Mouse (Mus musculus): Measurements from ENCODE around the gene Cxcr5. TPM values are rescaled to one million over a fixed set of nuclear protein-coding genes. Genes with fewer than 3 reads are reported as not detected.

The Cxcr5 gene
- polyA plus RNA-seq, 1 experiment from 2014 or later = not detected

DNA sequence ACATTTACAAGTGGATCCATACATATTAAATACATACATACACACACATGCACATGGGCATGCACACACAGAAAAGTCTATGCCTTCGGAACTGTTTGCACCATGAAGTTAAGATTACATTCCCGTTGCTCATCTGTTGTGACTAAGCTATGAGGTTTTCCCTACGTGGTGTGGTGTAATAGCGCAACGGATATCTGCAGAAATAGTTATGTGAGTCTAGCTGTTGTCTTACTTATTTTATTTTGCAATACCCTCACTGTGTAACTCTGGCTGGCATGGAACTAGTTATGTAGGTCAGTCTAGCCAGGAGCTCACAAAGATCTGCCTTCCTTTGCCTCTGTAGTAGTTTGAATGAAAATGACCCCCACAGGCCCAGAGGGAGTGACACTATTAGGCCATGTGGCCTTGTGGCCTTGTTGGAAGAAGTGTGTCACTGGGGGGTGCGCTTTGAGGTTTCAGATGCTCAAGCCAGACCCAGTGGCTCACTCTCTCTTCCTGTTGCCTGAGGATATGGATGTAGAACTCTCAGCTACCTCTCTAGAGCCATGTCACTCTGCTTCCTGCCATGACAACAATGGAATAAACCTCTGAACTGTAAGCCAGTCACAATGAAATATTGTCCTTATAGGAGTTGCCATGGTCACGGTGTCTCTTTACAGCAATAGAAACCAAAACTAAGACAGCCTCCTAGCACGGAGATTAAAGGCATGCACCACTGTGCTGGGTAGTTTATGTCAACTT lies 13.1 kb downstream of the Cxcr5 start:
- Histone ChIP-seq H3K4me3 (no peak overlapping the region), H3K4me1 (replicated peaks) (no peaks in the 10 kb centered on the region), H3K27me3 (ENCODE audit: insufficient read depth, poor library complexity, severe bottlenecking) (no peaks in the 10 kb centered on the region), H3K36me3 (no peaks in the 10 kb centered on the region), H3K27ac (no peak overlapping the region), H3K9me3 (no peaks in the 10 kb centered on the region)
- WGBS = 92% methylated on average over 8 of the region's 8 CpGs
- no peak for DNase-seq (ENCODE audit: low spot score)

GRCm38 (mm10) chr9:44544986-44545385 lies 16.7 kb downstream of the Cxcr5 start:
- 79% methylated on average over 3 of the region's 3 CpGs for WGBS
- DNase-seq (ENCODE audit: low spot score) = no peak
- Histone ChIP-seq H3K4me3 (no peak overlapping the region), H3K36me3 (no peaks in the 10 kb centered on the region), H3K4me1 (replicated peaks) (peaks cover 1% of the 10 kb centered on the region; the same call in 1 of the 2 replicates), H3K27ac (no peak overlapping the region), H3K9me3 (no peaks in the 10 kb centered on the region), H3K27me3 (ENCODE audit: insufficient read depth, poor library complexity, severe bottlenecking) (no peaks in the 10 kb centered on the region)

GRCm38 (mm10) chr9:44542364-44542763 lies 19.3 kb downstream of the Cxcr5 start:
- Histone ChIP-seq H3K36me3 (no peaks in the 10 kb centered on the region), H3K4me3 (no peak overlapping the region), H3K27me3 (ENCODE audit: insufficient read depth, poor library complexity, severe bottlenecking) (no peaks in the 10 kb centered on the region), H3K4me1 (replicated peaks) (peaks cover 16% of the 10 kb centered on the region), H3K9me3 (no peaks in the 10 kb centered on the region), H3K27ac (no peak overlapping the region)
- 82% methylated on average over 4 of the region's 4 CpGs for WGBS
- DNase-seq (ENCODE audit: low spot score) = no peak

- DNase-seq (ENCODE audit: low spot score) = no peak
- Histone ChIP-seq H3K27ac (no peak overlapping the region), H3K36me3 (no peaks in the 10 kb centered on the region), H3K4me1 (replicated peaks) (peaks cover 17% of the 10 kb centered on the region), H3K9me3 (no peaks in the 10 kb centered on the region), H3K27me3 (ENCODE audit: insufficient read depth, poor library complexity, severe bottlenecking) (no peaks in the 10 kb centered on the region), H3K4me3 (no peak overlapping the region)
- 88% methylated on average over 3 of the region's 3 CpGs for WGBS
Measured at GRCm38 (mm10) chr9:44540676-44541075, 21.0 kb downstream of the Cxcr5 start.

GRCm38 (mm10) chr9:44539816-44540421 lies 21.8 kb downstream of the Cxcr5 start:
- H3K36me3 ChIP-seq = no peaks in the 10 kb centered on the region
- peaks cover 17% of the 10 kb centered on the region for H3K4me1 ChIP-seq (replicated peaks)
- no peaks in the 10 kb centered on the region for H3K27me3 ChIP-seq (ENCODE audit: insufficient read depth, poor library complexity, severe bottlenecking)
- H3K4me3 ChIP-seq = no peak overlapping the region
- DNase-seq (ENCODE audit: low spot score) = no peak
- 54% methylated on average over 2 of the region's 2 CpGs for WGBS
- H3K9me3 ChIP-seq = no peaks in the 10 kb centered on the region
- no peak overlapping the region for H3K27ac ChIP-seq

GRCm38 (mm10) chr9:44537625-44538301 lies 23.9 kb downstream of the Cxcr5 start:
- DNase-seq (ENCODE audit: low spot score) = peak; percentile 12
- H3K4me3 ChIP-seq = no peak overlapping the region
- WGBS = 75% methylated on average over 19 of the region's 19 CpGs
- H3K27ac ChIP-seq = no peak overlapping the region
- H3K27me3 ChIP-seq (ENCODE audit: insufficient read depth, poor library complexity, severe bottlenecking) = no peaks in the 10 kb centered on the region
- no peaks in the 10 kb centered on the region for H3K9me3 ChIP-seq
- H3K4me1 ChIP-seq (replicated peaks) = peaks cover 17% of the 10 kb centered on the region
- H3K36me3 ChIP-seq = no peaks in the 10 kb centered on the region

DNA sequence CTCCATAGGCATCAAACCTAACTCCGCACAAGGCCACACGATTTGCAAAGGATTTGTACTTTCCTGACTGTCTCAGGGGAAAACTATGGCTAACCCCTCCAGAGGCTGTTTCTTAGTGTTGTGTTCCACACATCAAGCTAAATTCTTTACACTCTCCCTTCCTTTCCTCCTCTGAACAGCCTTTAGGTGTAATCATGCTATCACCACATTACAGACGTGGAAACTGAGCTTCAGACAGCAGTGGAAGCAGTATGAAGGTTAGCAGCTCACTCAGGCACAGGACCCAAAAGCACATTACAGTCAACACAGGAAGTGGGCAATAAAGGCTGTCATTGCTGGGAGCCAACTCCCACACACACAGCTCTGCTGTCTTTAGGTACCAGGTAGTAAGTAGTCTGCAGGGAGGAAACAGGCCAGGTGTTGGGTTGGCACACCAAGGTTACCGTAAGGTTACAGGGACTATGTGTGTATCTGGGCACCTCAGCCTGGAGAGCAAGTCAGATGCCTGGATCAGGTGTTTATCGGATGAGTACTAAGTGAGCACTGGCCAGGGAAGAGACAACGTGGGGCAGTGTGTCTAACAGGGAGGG lies 28.6 kb downstream of the Cxcr5 start:
- H3K4me3 ChIP-seq = no peak overlapping the region

GRCm38 (mm10) chr9:44528340-44528739 lies 33.3 kb downstream of the Cxcr5 start:
- WGBS = 86% methylated on average over 8 of the region's 8 CpGs

More for the DNA sequence above, 28.6 kb downstream of the Cxcr5 start:
- 89% methylated on average over 6 of the region's 6 CpGs for WGBS
- Histone ChIP-seq H3K27ac (no peak overlapping the region), H3K4me1 (replicated peaks) (peaks cover 8% of the 10 kb centered on the region; the same call in 1 of the 2 replicates), H3K27me3 (ENCODE audit: insufficient read depth, poor library complexity, severe bottlenecking) (no peaks in the 10 kb centered on the region), H3K9me3 (peaks cover 3% of the 10 kb centered on the region; the same call in 1 of the 2 replicates), H3K36me3 (no peaks in the 10 kb centered on the region)
- DNase-seq (ENCODE audit: low spot score) = no peak

DNA sequence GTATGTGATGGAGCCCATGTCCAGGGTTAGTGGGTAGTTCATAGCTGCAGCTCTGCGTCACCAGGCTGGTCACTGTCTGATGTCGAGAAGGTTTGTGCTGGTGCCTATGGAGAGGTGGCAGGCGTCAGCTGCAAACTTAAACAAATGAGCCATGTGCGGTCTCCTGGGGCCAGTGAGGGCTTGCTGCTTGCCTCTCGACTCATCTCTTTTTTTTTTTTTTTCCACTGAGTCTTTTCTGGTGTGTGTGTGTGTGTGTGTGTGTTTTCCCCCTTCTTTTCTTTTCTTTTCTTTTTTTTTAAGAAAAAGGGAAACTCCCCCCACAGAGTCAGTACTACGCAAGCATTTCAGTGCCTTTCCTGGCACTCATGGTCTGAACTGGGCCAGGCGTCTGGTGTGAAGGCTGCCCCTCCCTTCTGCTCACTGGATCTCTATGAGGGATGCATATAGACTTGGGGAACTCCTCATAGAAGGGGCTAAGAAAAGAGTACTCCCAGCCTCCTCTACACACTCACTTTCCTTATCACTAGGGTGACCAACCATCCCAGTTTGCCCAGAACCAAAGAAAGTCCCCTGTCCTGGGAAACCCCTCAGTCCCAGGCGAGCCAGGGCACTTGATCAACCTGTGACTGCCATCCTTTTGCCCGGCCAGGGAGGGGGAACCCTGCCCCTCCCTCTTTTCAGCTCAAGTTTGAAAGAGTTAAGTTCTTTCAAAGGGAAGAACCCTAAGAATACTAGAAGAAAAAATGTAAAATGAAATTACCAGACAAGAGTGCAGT lies 35.2 kb downstream of the Cxcr5 start:
- Histone ChIP-seq H3K4me1 (replicated peaks) (no peaks in the 10 kb centered on the region), H3K9me3 (peaks cover 2% of the 10 kb centered on the region; the same call in 1 of the 2 replicates), H3K4me3 (no peak overlapping the region), H3K27me3 (ENCODE audit: insufficient read depth, poor library complexity, severe bottlenecking) (no peaks in the 10 kb centered on the region), H3K36me3 (no peaks in the 10 kb centered on the region), H3K27ac (no peak overlapping the region)
- 65% methylated on average over 9 of the region's 9 CpGs for WGBS
- no peak for DNase-seq (ENCODE audit: low spot score)

More at GRCm38 (mm10) chr9:44528340-44528739, 33.3 kb downstream of the Cxcr5 start:
- H3K4me3 ChIP-seq = no peak overlapping the region
- H3K27ac ChIP-seq = no peak overlapping the region
- peaks cover 3% of the 10 kb centered on the region; the same call in 1 of the 2 replicates for H3K9me3 ChIP-seq
- H3K27me3 ChIP-seq (ENCODE audit: insufficient read depth, poor library complexity, severe bottlenecking) = no peaks in the 10 kb centered on the region
- H3K36me3 ChIP-seq = no peaks in the 10 kb centered on the region
- no peaks in the 10 kb centered on the region for H3K4me1 ChIP-seq (replicated peaks)
- no peak for DNase-seq (ENCODE audit: low spot score)

GRCm38 (mm10) chr9:44525589-44525988 lies 36.1 kb downstream of the Cxcr5 start:
- Histone ChIP-seq H3K4me3 (no peak overlapping the region), H3K27ac (no peak overlapping the region), H3K36me3 (no peaks in the 10 kb centered on the region), H3K27me3 (ENCODE audit: insufficient read depth, poor library complexity, severe bottlenecking) (no peaks in the 10 kb centered on the region), H3K4me1 (replicated peaks) (no peaks in the 10 kb centered on the region), H3K9me3 (no peaks in the 10 kb centered on the region)
- DNase-seq (ENCODE audit: low spot score) = no peak
- WGBS = 90% methylated on average over 8 of the region's 8 CpGs

GRCm38 (mm10) chr9:44525001-44525400 lies 36.7 kb downstream of the Cxcr5 start:
- Histone ChIP-seq H3K4me3 (no peak overlapping the region), H3K9me3 (no peaks in the 10 kb centered on the region), H3K4me1 (replicated peaks) (no peaks in the 10 kb centered on the region), H3K27me3 (ENCODE audit: insufficient read depth, poor library complexity, severe bottlenecking) (no peaks in the 10 kb centered on the region), H3K36me3 (no peaks in the 10 kb centered on the region), H3K27ac (no peak overlapping the region)
- WGBS = 83% methylated on average over 3 of the region's 3 CpGs
- DNase-seq (ENCODE audit: low spot score) = no peak

GRCm38 (mm10) chr9:44524235-44524826 lies 37.3 kb downstream of the Cxcr5 start:
- H3K36me3 ChIP-seq = no peaks in the 10 kb centered on the region
- H3K9me3 ChIP-seq = no peaks in the 10 kb centered on the region
- 78% methylated on average over 5 of the region's 5 CpGs for WGBS
- no peak for DNase-seq (ENCODE audit: low spot score)
- no peaks in the 10 kb centered on the region for H3K27me3 ChIP-seq (ENCODE audit: insufficient read depth, poor library complexity, severe bottlenecking)
- H3K4me1 ChIP-seq (replicated peaks) = no peaks in the 10 kb centered on the region
- H3K27ac ChIP-seq = no peak overlapping the region
- no peak overlapping the region for H3K4me3 ChIP-seq

All from hindbrain, embryonic 10.5 days (tissue).